Mouse (Mus musculus) testis, adult 2 months (tissue): ENCODE measurements around the gene Nox1.
"Not testable (repeated sequence)": the region's sequence is repeated elsewhere in the genome, so short reads cannot be mapped to it uniquely, and the experiment has no call there.

Experiments used
- CTCF ChIP-seq: fragments of 200-500 bp; IDR thresholded peaks from 2 replicates; pipeline ENCODE4 v1.5.1; 2012; ENCODE audit warnings: low read depth, mild to moderate bottlenecking, inconsistent platforms, low read length, moderate library complexity; ENCODE audit not compliant: control insufficient read depth, insufficient read depth, insufficient replicate concordance
- POLR2A ChIP-seq: fragments of 200-500 bp; IDR thresholded peaks from 2 replicates; pipeline ENCODE4 v1.6.1; 2012; ENCODE audit warnings: low read depth, mild to moderate bottlenecking, inconsistent platforms, low read length, moderate library complexity; ENCODE audit not compliant: control insufficient read depth

GRCm38 (mm10) chrX:134187201-134187600 is 34.6 kb downstream of the Nox1 start, which contains the start of gene Arl13a:
- TF ChIP-seq POLR2A, CTCF: not testable (repeated sequence)
